ENCODE assay signal across 12 mouse cellular contexts in the genomic region with DNA sequence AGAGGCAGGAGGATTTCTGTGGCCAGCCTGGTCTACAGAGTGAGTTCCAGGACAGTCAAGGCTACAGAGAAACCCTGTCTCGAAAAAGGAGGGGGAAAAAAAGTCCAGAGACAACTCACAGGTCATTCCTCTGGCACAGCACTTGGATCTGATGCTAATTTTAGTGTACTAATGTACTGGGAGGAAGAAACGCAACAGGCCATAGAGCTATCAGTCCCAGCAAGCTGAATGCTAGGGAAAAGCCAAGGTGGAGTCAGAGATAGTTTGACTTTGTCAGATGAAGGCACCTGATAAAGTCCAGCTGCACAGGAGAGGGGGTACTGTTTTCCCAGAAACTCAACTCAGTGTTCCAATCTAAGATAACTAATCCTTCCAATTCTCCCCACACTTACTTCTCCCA.
"Had no signal": no experiment of that assay in that cellular context is flagged by ENCODE, and none has a peak within 500 bp of the region (broad histone marks: within the 10 kb centered on the region; RNA-seq: fewer than 3 reads in every experiment).

No protein-coding gene starts in this region.

- H3K9ac ChIP-seq: midbrain, embryonic 12.5 days had no signal

- H3K4me2 ChIP-seq: midbrain, embryonic 12.5 days had no signal

- H3K27ac ChIP-seq: hindbrain, postnatal 0 days; limb, embryonic 10.5 days; midbrain, embryonic 12.5 days had no signal

- H3K4me3 ChIP-seq: limb, embryonic 10.5 days; midbrain, embryonic 12.5 days had no signal

- DNase-seq: kidney, adult 18-20 months; kidney, postnatal 14 days; lung, adult 2 months; lung, postnatal 10 days; retina, postnatal 1 day; right cerebral cortex, postnatal 4 days; spleen, adult 18-20 months; thymus, adult 18-20 months; thymus, postnatal 14 days had no signal

- H3K9me3 ChIP-seq: limb, embryonic 10.5 days; midbrain, embryonic 12.5 days had no signal

- H3K27me3 ChIP-seq: midbrain, embryonic 12.5 days had no signal

- ATAC-seq: hindbrain, postnatal 0 days had no signal
